Mouse (Mus musculus) neutrophil, adult 59 days (primary cell): ENCODE data around the gene Vmn1r56. TPM values are rescaled to one million over a fixed set of nuclear protein-coding genes. Genes with fewer than 3 reads are reported as not detected.

ENCODE experiments used
- total RNA-seq, 2 experiments: library from RNA; stranded (reverse); gene quantifications; 1 replicate in 1 of 2; 2 replicates in 1 of 2; pipeline ENCODE4 v1.2.4; 2023

Gene Vmn1r56
- not detected for total RNA-seq

DNA sequence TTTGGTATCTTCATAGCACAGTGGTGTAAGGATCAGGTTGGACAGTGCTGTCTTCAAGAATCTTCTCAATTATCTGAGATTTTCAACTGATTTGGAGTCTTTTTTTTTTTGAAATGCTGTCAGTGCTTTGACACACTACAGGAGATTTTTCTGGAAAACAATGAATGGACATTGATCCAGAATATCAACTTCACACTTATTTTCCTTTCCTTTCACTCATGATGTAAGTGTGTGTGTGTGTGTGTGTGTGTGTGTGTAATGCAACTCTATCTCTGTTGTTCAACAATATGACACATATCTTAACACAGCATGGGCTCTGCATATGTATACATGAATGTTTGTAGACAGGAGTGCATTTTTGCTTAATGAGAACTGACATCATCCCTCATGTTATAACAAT, at the start of gene Vmn1r56:
Gene Vmn1r56 (minus strand): TSS at position 101 of the 400 bp plus-strand sequence.

DNA sequence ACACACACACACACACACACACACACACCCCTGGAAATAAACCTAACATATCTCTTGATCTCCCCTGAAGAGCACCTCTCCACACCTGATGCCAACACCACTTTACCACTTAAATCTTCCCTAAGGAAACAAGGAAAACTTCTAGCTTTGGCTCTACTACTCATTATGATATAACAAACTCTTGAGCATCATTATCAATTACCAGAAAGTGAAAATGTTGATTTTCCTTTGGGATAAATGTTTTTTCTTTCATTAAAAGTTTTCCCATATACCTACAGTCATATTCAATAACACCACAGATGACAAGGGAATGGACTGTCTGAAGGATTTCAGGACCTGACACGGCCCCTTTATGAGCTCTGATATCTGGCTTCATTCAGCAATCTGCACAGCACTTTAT, 21.6 kb upstream of the Vmn1r56 start, which contains the start of gene Vmn1r57:
Gene Vmn1r57 (plus strand): TSS at position 301 of the 400 bp plus-strand sequence.

DNA sequence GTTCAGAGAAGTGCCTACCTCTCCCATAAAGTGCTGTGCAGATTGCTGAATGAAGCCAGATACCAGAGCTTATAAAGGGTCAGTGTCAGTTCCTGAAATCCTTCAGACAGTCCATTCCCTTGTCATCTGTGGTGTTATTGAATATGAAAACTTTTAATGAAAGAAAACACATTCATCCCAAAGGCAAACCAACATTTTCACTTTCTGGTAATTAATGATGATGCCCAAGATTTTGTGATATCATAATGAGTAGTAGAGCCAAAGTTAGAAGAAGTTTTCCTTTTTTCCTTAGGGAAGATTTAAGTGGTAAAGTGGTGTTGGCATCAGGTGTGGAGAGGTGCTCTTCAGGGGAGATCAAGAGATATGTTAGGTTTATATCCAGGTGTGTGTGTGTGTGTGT, 47.0 kb downstream of the Vmn1r56 start, which contains the start of gene Vmn1r55:
Gene Vmn1r55 (minus strand): TSS at position 101 of the 400 bp plus-strand sequence.

Other genes with a start within 250 kb of the Vmn1r56 start
- gene Sbk2, start 232.3 kb downstream of the Vmn1r56 start, total RNA-seq, result not detected
- not detected for gene Sbk3, start 225.6 kb downstream of the Vmn1r56 start, total RNA-seq
- gene Zfp579, start 200.6 kb downstream of the Vmn1r56 start, total RNA-seq, result 1 to 10 TPM; 2.8 to 3.5 TPM
- 10 to 100 TPM; 13.0 to 20.8 TPM for gene Zfp524, start 182.3 kb downstream of the Vmn1r56 start, total RNA-seq
- 10 to 100 TPM; 33.3 to 36.3 TPM for gene Fiz1, start 182.1 kb downstream of the Vmn1r56 start, total RNA-seq
- not detected for gene Gm44973, start 181.3 kb downstream of the Vmn1r56 start, total RNA-seq
- gene Zfp865, start 176.4 kb downstream of the Vmn1r56 start, total RNA-seq, result 10 to 100 TPM; 31.9 to 37.3 TPM
- under 1 TPM in 1 of 2 experiments, not detected in 1; 0.56 TPM for gene Ccdc106, start 176.2 kb downstream of the Vmn1r56 start, total RNA-seq
- gene 4632433K11Rik, start 162.6 kb downstream of the Vmn1r56 start, total RNA-seq, result not detected
- gene Zfp784, start 158.3 kb downstream of the Vmn1r56 start, total RNA-seq, result 1 to 10 TPM; 2.8 to 2.9 TPM
- gene Zfp580, start 145.2 kb downstream of the Vmn1r56 start, total RNA-seq, result under 1 TPM; 0.47 to 0.71 TPM
- gene U2af2, start 134.6 kb downstream of the Vmn1r56 start, total RNA-seq, result 100 to 1,000 TPM; 222 to 227 TPM
- 100 to 1,000 TPM; 139 to 160 TPM for gene Epn1, start 116.5 kb downstream of the Vmn1r56 start, total RNA-seq
- not detected for gene Rfpl4, start 79.8 kb downstream of the Vmn1r56 start, total RNA-seq
- under 1 TPM in 1 of 2 experiments, not detected in 1; 0.64 TPM for gene Rasl2-9, start 70.8 kb downstream of the Vmn1r56 start, total RNA-seq
- gene Vmn1r55, start 47.1 kb downstream of the Vmn1r56 start, total RNA-seq, result not detected
- gene Vmn1r57, start 21.7 kb upstream of the Vmn1r56 start, total RNA-seq, result not detected
- gene Gm5065, start 153.8 kb upstream of the Vmn1r56 start, total RNA-seq, result not detected
- gene Nlrp2, start 154.3 kb upstream of the Vmn1r56 start, total RNA-seq, result not detected
- not detected for gene Vmn1r58, start 216.6 kb upstream of the Vmn1r56 start, total RNA-seq